Mouse (Mus musculus) frontal cortex, adult 2 months (tissue): ENCODE data around the gene Nfkb2. TPM values are rescaled to one million over a fixed set of nuclear protein-coding genes. Genes with fewer than 3 reads are reported as not detected.

ENCODE experiments used
- DNase-seq, 2 experiments: peaks; one replicate each; pipeline ENCODE4 v3.0.0; 2022; ENCODE audit warnings: low spot score in 1 of 2; ENCODE audit errors: extremely low spot score in 1 of 2
- polyA plus RNA-seq: library from polyadenylated mRNA; depleted of rRNA; stranded (reverse); fragments of >200 nt; gene quantifications from 2 replicates; pipeline ENCODE4 v1.2.3, GENCODE M21; 2012; rRNA removed

The Nfkb2 gene
- polyA plus RNA-seq, 1 experiment, result 3.1 TPM

- no peak for DNase-seq
Observed at GRCm38 (mm10) chr19:46338942-46339286, 34.8 kb downstream of the Nfkb2 start.

GRCm38 (mm10) chr19:46339287-46339971 is 35.3 kb downstream of the Nfkb2 start:
- no peak for DNase-seq

- no peak for DNase-seq
Observed at GRCm38 (mm10) chr19:46344710-46345419, 40.7 kb downstream of the Nfkb2 start.

GRCm38 (mm10) chr19:46347146-46347545 is 43.0 kb downstream of the Nfkb2 start:
- DNase-seq, result no peak

- DNase-seq, result peak in 1 of 2 experiments; percentile 38
Observed at GRCm38 (mm10) chr19:46347936-46348668, 44.0 kb downstream of the Nfkb2 start.

- DNase-seq, result peak; percentile 86 to 92
Observed at GRCm38 (mm10) chr19:46348761-46349458, 44.8 kb downstream of the Nfkb2 start.

- DNase-seq, result no peak
Observed at GRCm38 (mm10) chr19:46349550-46349949, 45.4 kb downstream of the Nfkb2 start.

- no peak for DNase-seq
Observed at GRCm38 (mm10) chr19:46350168-46350932, 46.2 kb downstream of the Nfkb2 start, which contains the start of gene 2310034G01Rik. TSS of gene 2310034G01Rik (minus strand) at chr19:46350302.

- DNase-seq, result peak; percentile 87 to 93
Observed at GRCm38 (mm10) chr19:46356701-46357138, 52.6 kb downstream of the Nfkb2 start.

GRCm38 (mm10) chr19:46357344-46358280 is 53.5 kb downstream of the Nfkb2 start:
- DNase-seq, result no peak

GRCm38 (mm10) chr19:46358381-46358780 is 54.3 kb downstream of the Nfkb2 start:
- DNase-seq, result no peak

Other genes with a start within 250 kb of the Nfkb2 start
- gene Nolc1, start 228.5 kb upstream of the Nfkb2 start, polyA plus RNA-seq, result 37.1 and 41.8 TPM in 2 replicates
- gene Elovl3, start 172.4 kb upstream of the Nfkb2 start, polyA plus RNA-seq, result not detected in 2 replicates
- gene Pitx3, start 156.0 kb upstream of the Nfkb2 start, polyA plus RNA-seq, result 0.16 and 0.21 TPM in 2 replicates
- 67.0 and 69.7 TPM in 2 replicates for gene Gbf1, start 151.8 kb upstream of the Nfkb2 start, polyA plus RNA-seq
- 653 and 659 TPM in 2 replicates for gene Psd, start 22.8 kb downstream of the Nfkb2 start, polyA plus RNA-seq
- 33.2 and 36.5 TPM in 2 replicates for gene Fbxl15, start 23.9 kb downstream of the Nfkb2 start, polyA plus RNA-seq
- 226 and 229 TPM in 2 replicates for gene Cuedc2, start 34.4 kb downstream of the Nfkb2 start, polyA plus RNA-seq
- 30.4 and 39.6 TPM in 2 replicates for gene Mfsd13a, start 36.8 kb downstream of the Nfkb2 start, polyA plus RNA-seq
- 1.8 and 2.1 TPM in 2 replicates for gene 2310034G01Rik, start 46.0 kb downstream of the Nfkb2 start, polyA plus RNA-seq
- gene Actr1a, start 91.4 kb downstream of the Nfkb2 start, polyA plus RNA-seq, result 173 and 175 TPM in 2 replicates
- 10.5 and 12.4 TPM in 2 replicates for gene Sufu, start 92.6 kb downstream of the Nfkb2 start, polyA plus RNA-seq
- gene Trim8, start 197.4 kb downstream of the Nfkb2 start, polyA plus RNA-seq, result 58.6 and 60.6 TPM in 2 replicates